Mouse (Mus musculus): Measurements from ENCODE around the gene Rora. TPM values are rescaled to one million over a fixed set of nuclear protein-coding genes. Genes with fewer than 3 reads are reported as not detected.

The Rora gene
- polyA plus RNA-seq, 1 experiment from 2014 or later, result 3.8 TPM

- Histone ChIP-seq H3K9me3 (replicated peaks) (no peaks in the 10 kb centered on the region), H3K36me3 (peaks cover 29% of the 10 kb centered on the region), H3K4me1 (peaks cover 18% of the 10 kb centered on the region), H3K27me3 (ENCODE audit: low read depth, poor library complexity, severe bottlenecking) (no peaks in the 10 kb centered on the region), H3K27ac (no peak overlapping the region), H3K4me3 (no peak overlapping the region)
- WGBS, result 88% methylated on average over 10 of the region's 10 CpGs
- DNase-seq (ENCODE audit: low spot score), result no peak
These were observed 781.6 kb downstream of the Rora start for GRCm38 (mm10) chr9:69435194-69435593.

DNA sequence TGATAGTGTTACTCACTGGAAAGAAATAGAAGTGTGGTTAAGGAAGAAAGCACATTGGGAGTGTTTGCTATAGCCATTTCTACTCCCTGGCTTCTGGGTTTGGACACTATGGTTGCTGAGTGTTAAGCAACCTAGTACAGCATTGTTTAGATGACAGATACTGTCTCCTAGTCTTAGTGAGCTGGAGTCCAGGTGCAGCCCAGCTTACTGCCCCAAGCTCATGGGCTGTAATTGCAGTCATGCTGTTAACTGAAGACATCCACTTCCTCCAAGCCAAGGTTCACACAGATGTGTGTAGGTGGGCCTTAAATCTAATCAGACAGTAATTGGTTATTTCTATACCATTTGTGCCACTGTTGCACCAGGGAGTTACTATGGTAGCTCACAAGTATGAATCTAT is 782.1 kb downstream of the Rora start:
- Histone ChIP-seq H3K36me3 (peaks cover 24% of the 10 kb centered on the region), H3K27me3 (ENCODE audit: low read depth, poor library complexity, severe bottlenecking) (no peaks in the 10 kb centered on the region), H3K27ac (no peak overlapping the region), H3K4me1 (peaks cover 22% of the 10 kb centered on the region), H3K4me3 (no peak overlapping the region), H3K9me3 (replicated peaks) (no peaks in the 10 kb centered on the region)
- no peak for DNase-seq (ENCODE audit: low spot score)
